Mouse (Mus musculus) forebrain, embryonic 14.5 days (tissue): ENCODE results near the gene Wdr43. TPM values are rescaled to one million over a fixed set of nuclear protein-coding genes. Genes with fewer than 3 reads are reported as not detected.
A peak's percentile ranks its signal among the peaks of the same experiment; 100 is the strongest.

Experiments used
- ATAC-seq: fragments of 200-750 bp; cut with Nextera tagmentation; 2 replicates; pipeline ENCODE4 v1.8.0; 2017; ENCODE audit warnings: mild to moderate bottlenecking, moderate library complexity
- DNase-seq: peaks from one replicate; pipeline ENCODE4 v3.0.0-alpha.2; 2015; ENCODE audit warnings: low spot score
- H3K27ac ChIP-seq: fragments of 300-500 bp; sonication (generic); 2 replicates; pipeline ENCODE4 v1.5.1; 2014; ENCODE audit warnings: low read depth, mild to moderate bottlenecking, control low read depth, low read length, moderate library complexity
- H3K27me3 ChIP-seq: fragments of 300-500 bp; sonication (generic); replicated peaks from 2 replicates; pipeline ENCODE4 v1.6.1; 2014; ENCODE audit warnings: low read length, control low read depth, mixed read lengths; ENCODE audit not compliant: control insufficient read depth, insufficient read depth
- H3K36me3 ChIP-seq: fragments of 300-500 bp; sonication (generic); 2 replicates; pipeline ENCODE4 v1.6.1; 2014; ENCODE audit warnings: low read length, control low read depth; ENCODE audit not compliant: control insufficient read depth, insufficient read depth
- H3K4me1 ChIP-seq: fragments of 300-500 bp; sonication (generic); 2 replicates; pipeline ENCODE4 v1.6.1; 2014; ENCODE audit warnings: antibody characterized with exemption, low read length, control low read depth; ENCODE audit not compliant: control insufficient read depth, insufficient read depth
- H3K4me2 ChIP-seq: fragments of 300-500 bp; sonication (generic); 2 replicates; pipeline ENCODE4 v1.6.1; 2014; ENCODE audit warnings: mild to moderate bottlenecking, control low read depth, low read length
- H3K4me3 ChIP-seq: fragments of 300-500 bp; sonication (generic); 2 replicates; pipeline ENCODE4 v1.5.1; 2014; ENCODE audit warnings: low read depth, low read length, control low read depth
- H3K9ac ChIP-seq: fragments of 300-500 bp; sonication (generic); 2 replicates; pipeline ENCODE4 v1.6.1; 2014; ENCODE audit warnings: mild to moderate bottlenecking, low read length, control low read depth, moderate library complexity
- H3K9me3 ChIP-seq: fragments of 300-500 bp; sonication (generic); replicated peaks from 2 replicates; pipeline ENCODE4 v1.6.1; 2016; ENCODE audit warnings: low read length, control low read depth, mixed read lengths; ENCODE audit not compliant: control insufficient read depth
- WGBS: fragments of 180-500 bp; shearing (Covaris S2); extraction: QIAGEN DNeasy Blood & Tissue Kit; methylation state at CpG from one replicate; pipeline ENCODE4 v1.1.7; 2014; 5-methylcytosine and 5-hydroxymethylcytosine counted together
- polyA plus RNA-seq: library from polyadenylated mRNA; unstranded; fragments of >200 nt; fragmentation: Nextera tagmentation; extraction: Ambion mirVana; gene quantifications from 2 replicates; pipeline ENCODE4 v1.2.1, GENCODE M21; 2014

Wdr43 gene
- polyA plus RNA-seq, 1 experiment from 2014 or later = 56.6 TPM

- Histone ChIP-seq H3K27ac (no peak overlapping the region), H3K27me3 (no peaks in the 10 kb centered on the region), H3K36me3 (peaks cover 73% of the 10 kb centered on the region), H3K9ac (no peak overlapping the region), H3K9me3 (no peaks in the 10 kb centered on the region), H3K4me1 (no peaks in the 10 kb centered on the region), H3K4me3 (no peak overlapping the region), H3K4me2 (no peak overlapping the region)
- no peak for DNase-seq
- ATAC-seq = no peak
- whole genome bisulfite sequencing = 90% methylated on average over 5 of the region's 5 CpGs
Measured at GRCm38 (mm10) chr17:71652934-71653333, 37.2 kb downstream of the Wdr43 start.

- ATAC-seq (no peak), DNase-seq (no peak)
- Histone ChIP-seq H3K4me3 (no peak overlapping the region), H3K27me3 (no peaks in the 10 kb centered on the region), H3K4me1 (0 out of 2 replicates have a peak, but pooled peaks cover 3% of the 10 kb centered on the region), H3K4me2 (no peak overlapping the region), H3K36me3 (peaks cover 51% of the 10 kb centered on the region), H3K9me3 (no peaks in the 10 kb centered on the region), H3K27ac (no peak overlapping the region), H3K9ac (no peak overlapping the region)
- WGBS = 74% methylated on average over 4 of the region's 4 CpGs
Measured at GRCm38 (mm10) chr17:71657521-71657920, 41.8 kb downstream of the Wdr43 start.

DNA sequence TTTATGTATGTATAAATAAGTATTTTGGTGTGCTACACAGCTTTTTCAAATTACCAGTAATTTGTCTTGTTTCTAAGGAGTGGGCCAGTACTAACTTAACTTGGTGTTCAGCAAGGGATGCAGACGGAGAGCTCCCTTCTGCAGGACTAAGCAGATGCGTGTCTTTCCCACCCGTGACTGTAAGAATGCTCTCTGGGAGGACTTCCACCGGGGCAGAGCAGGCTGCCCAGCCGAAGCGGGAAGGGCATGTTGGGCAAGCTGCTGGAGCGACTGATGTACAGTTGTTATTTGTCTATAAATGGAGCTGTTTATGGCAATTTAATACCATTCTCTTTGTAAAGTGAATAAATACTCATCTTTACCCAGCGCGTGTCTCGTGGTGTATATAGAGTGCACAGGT lies 43.0 kb downstream of the Wdr43 start:
- Histone ChIP-seq H3K4me3 (no peak overlapping the region), H3K27me3 (no peaks in the 10 kb centered on the region), H3K27ac (no peak overlapping the region), H3K4me2 (no peak overlapping the region), H3K9me3 (no peaks in the 10 kb centered on the region), H3K36me3 (peaks cover 43% of the 10 kb centered on the region), H3K4me1 (0 out of 2 replicates have a peak, but pooled peaks cover 3% of the 10 kb centered on the region), H3K9ac (no peak overlapping the region)
- no peak for DNase-seq
- no peak for ATAC-seq
- WGBS = 91% methylated on average over 10 of the region's 10 CpGs

DNA sequence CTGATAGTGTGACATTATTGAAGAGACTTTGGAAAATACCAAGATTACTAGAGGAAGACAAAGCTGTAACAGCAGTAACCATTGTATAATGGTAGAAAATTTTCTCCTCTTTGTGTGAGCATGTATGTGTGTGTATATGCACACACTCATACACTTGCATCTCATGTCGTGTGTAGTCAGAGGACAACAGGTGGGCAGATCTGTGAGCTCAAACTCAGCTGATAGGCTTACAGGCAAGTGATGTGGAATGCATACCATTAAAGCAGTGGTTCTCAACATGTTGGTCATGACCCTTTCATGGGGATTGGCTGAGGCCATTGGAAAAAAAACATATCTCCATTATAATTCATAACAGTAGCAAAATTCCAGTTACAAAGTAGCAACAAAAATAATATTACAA lies 44.7 kb downstream of the Wdr43 start:
- no peaks in the 10 kb centered on the region for H3K9me3 ChIP-seq
- WGBS = 50% methylated on average over 1 of the region's 1 CpGs

DNA sequence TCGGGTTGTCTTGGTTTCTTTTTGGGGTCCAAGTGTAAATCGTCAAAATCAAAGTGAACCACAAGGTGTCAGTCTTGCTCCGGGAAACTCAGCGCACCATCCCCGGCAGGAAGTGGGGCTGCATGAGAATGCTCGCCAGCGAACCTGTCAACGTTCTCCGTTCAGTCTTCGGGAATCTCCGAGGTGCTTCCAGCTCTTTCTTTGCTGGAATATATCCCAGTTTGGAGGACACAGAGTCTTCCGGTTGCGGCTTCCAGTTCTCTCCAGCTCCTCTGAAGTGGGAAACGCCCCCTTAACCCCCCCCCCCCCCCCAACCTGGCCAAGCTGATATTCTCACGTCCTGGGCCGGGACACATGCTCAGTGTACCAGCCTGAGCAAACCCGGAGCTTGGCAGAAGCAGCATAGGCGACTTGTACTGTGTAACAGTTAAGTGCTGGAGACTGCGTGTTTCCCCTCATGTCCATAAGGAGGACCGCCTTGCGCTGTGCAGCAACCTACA lies 47.1 kb downstream of the Wdr43 start:
- peak overlapping the region; percentile 25 for H3K4me3 ChIP-seq
- 9% methylated on average over 21 of the region's 21 CpGs for WGBS
- peak overlapping the region; percentile 56 for H3K4me2 ChIP-seq
- 0 out of 2 replicates have a peak, but pooled peaks cover 3% of the 10 kb centered on the region for H3K4me1 ChIP-seq
- DNase-seq (peak; percentile 92), ATAC-seq (peak; percentile 91)
- peaks cover 12% of the 10 kb centered on the region for H3K36me3 ChIP-seq
- H3K9me3 ChIP-seq = no peaks in the 10 kb centered on the region
- no peak overlapping the region for H3K27ac ChIP-seq
- H3K9ac ChIP-seq = peak overlapping the region; percentile 45; the same call in 1 of the 2 replicates
- H3K27me3 ChIP-seq = no peaks in the 10 kb centered on the region

More for the DNA sequence above, 44.7 kb downstream of the Wdr43 start:
- H3K4me3 ChIP-seq = no peak overlapping the region
- H3K9ac ChIP-seq = no peak overlapping the region
- no peak overlapping the region for H3K27ac ChIP-seq
- no peaks in the 10 kb centered on the region for H3K27me3 ChIP-seq
- no peak overlapping the region for H3K4me2 ChIP-seq
- peaks cover 32% of the 10 kb centered on the region for H3K36me3 ChIP-seq
- H3K4me1 ChIP-seq = 0 out of 2 replicates have a peak, but pooled peaks cover 3% of the 10 kb centered on the region
- DNase-seq (no peak), ATAC-seq (no peak)

- H3K9ac ChIP-seq = no peak overlapping the region
- DNase-seq = no peak
- no peaks in the 10 kb centered on the region for H3K9me3 ChIP-seq
- no peak overlapping the region for H3K4me2 ChIP-seq
- no peak overlapping the region for H3K27ac ChIP-seq
- 84% methylated on average over 6 of the region's 6 CpGs for WGBS
- H3K27me3 ChIP-seq = no peaks in the 10 kb centered on the region
- ATAC-seq = no peak
- 0 out of 2 replicates have a peak, but pooled peaks cover 3% of the 10 kb centered on the region for H3K4me1 ChIP-seq
- H3K36me3 ChIP-seq = peaks cover 7% of the 10 kb centered on the region
- no peak overlapping the region for H3K4me3 ChIP-seq
Measured at GRCm38 (mm10) chr17:71663491-71663890, 47.8 kb downstream of the Wdr43 start.

GRCm38 (mm10) chr17:71664172-71664571 lies 48.5 kb downstream of the Wdr43 start:
- H3K4me1 ChIP-seq = 0 out of 2 replicates have a peak, but pooled peaks cover 3% of the 10 kb centered on the region
- DNase-seq (no peak), ATAC-seq (no peak)
- no peak overlapping the region for H3K4me2 ChIP-seq
- no peaks in the 10 kb centered on the region for H3K9me3 ChIP-seq
- H3K36me3 ChIP-seq = no peaks in the 10 kb centered on the region
- no peak overlapping the region for H3K9ac ChIP-seq
- no peak overlapping the region for H3K27ac ChIP-seq
- H3K4me3 ChIP-seq = no peak overlapping the region
- H3K27me3 ChIP-seq = no peaks in the 10 kb centered on the region
- 69% methylated on average over 1 of the region's 1 CpGs for WGBS

GRCm38 (mm10) chr17:71665201-71665600 lies 49.5 kb downstream of the Wdr43 start:
- H3K27me3 ChIP-seq = no peaks in the 10 kb centered on the region
- WGBS = 86% methylated on average over 4 of the region's 4 CpGs
- ATAC-seq (no peak), DNase-seq (no peak)
- H3K9me3 ChIP-seq = no peaks in the 10 kb centered on the region
- H3K27ac ChIP-seq = no peak overlapping the region
- no peak overlapping the region for H3K4me2 ChIP-seq
- H3K4me3 ChIP-seq = no peak overlapping the region
- H3K9ac ChIP-seq = no peak overlapping the region
- H3K36me3 ChIP-seq = no peaks in the 10 kb centered on the region
- H3K4me1 ChIP-seq = 0 out of 2 replicates have a peak, but pooled peaks cover 3% of the 10 kb centered on the region

DNA sequence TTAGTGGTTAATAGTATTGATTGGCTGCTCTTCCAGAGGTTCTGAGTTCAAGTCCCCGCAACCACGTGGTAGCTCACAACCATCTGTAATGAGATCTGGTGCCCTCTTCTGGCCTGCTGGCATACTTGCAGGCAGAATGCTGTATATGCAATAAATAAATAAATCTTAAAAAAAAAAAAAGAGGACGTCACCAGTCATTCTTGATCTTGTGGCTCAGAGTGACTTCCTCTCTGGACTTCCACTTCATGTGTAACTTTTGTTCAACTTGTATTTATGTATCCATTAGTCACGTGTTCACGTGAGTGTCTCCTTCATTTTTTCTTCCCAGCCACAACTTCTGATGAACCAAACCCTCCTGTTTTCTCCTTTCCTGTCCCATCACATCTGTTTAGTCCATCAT lies 53.8 kb downstream of the Wdr43 start:
- Histone ChIP-seq H3K27ac (no peak overlapping the region), H3K9me3 (no peaks in the 10 kb centered on the region), H3K27me3 (no peaks in the 10 kb centered on the region), H3K4me2 (no peak overlapping the region), H3K4me1 (0 out of 2 replicates have a peak, but pooled peaks cover 7% of the 10 kb centered on the region), H3K9ac (no peak overlapping the region), H3K4me3 (no peak overlapping the region), H3K36me3 (no peaks in the 10 kb centered on the region)
- 90% methylated on average over 5 of the region's 5 CpGs for WGBS
- ATAC-seq (no peak), DNase-seq (no peak)
